Mouse (Mus musculus) neutrophil, adult 59 days (primary cell): Measurements from ENCODE around the gene Plcd1. TPM values are rescaled to one million over a fixed set of nuclear protein-coding genes. Genes with fewer than 3 reads are reported as not detected.

Source experiments
- total RNA-seq, 2 experiments: library from RNA; stranded (reverse); gene quantifications; 1 replicate in 1 of 2; 2 replicates in 1 of 2; pipeline ENCODE4 v1.2.4; 2023

Plcd1 gene
- 1 to 10 TPM; 1.2 to 1.5 TPM for total RNA-seq

DNA sequence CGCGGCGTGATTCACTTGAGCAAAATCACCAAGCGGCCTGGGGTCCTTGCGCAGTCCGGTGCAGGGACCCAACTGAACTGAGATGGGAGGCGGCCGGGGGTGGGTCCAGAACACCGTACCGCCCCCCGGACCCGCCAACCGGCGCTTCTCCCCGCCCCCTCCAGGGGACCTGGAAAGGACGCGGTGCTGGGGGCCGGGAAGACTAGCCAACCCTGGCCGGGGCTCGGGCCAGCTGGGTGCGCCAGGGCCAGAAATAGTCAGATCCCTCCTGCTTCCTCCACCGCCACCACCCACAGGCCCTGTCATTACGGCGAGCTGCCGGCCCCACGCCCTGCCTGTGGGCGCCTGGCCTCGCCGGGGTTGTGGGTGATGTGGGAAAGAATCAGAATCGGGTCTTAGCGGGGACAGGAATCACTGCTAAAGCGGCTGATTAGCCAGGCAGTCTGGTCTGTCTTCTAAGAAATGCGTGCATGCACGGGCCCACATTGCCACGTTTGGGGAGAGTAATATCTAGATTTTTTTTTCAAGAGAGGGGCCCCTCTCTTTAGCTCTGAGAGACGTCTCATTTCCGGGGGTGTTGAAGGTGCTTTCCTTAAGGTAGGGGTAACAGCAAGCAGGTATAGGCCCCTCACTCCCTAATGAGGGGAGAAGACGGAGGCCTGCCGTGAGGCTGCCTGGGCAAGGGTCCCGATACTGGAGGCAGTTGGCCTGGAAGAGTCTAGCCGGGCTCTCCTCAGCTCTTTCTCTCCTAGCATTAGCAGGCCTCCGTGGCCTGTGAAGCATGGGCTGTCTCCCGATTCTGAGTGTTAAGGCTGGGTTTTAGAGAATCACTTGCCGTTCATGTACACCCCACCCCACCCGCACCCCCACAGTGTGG is at the start of gene Plcd1:
TSS of gene Plcd1 (minus strand) at position 84 of the 877 bp plus-strand sequence.

DNA sequence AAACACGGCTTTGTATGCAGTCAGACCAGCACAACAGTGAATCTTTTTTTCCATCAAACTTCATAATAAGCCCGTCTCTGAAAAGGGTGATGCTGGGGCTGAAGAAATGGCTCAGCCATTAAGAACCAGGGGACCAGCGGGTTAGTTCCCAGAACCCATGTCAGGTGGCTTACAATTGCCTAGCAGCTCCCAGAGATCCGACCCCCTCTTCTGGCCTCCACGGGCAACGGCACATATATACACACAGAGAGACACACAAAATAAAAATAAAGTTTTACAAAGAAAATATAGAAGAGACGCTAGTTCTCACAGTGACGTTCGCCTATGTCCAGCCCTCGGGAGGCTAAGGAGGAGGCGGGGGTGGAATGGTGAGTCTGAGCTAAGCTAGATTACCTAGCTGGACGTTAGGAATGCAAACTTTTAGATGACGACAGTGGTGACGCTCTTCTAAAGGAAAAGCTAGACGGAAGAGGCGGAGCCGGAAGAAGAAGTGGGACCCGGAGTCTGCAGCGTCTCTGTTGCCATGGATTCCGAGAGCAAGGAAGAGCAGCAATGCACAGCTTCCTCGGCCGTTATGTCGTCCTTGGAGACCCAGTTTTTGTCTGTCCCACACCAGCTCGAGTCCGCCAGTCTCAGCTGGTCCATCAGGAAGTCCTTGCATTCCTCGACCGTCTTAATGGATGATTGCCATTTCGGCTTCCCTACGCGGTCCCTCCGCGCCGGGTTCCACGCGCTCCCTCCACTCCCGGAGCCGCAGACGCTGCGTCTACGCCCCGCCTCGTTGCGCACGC is 8.9 kb upstream of the Plcd1 start, which contains the start of gene Dlec1:
TSS of gene Dlec1 (plus strand) at position 487 of the 791 bp plus-strand sequence.

DNA sequence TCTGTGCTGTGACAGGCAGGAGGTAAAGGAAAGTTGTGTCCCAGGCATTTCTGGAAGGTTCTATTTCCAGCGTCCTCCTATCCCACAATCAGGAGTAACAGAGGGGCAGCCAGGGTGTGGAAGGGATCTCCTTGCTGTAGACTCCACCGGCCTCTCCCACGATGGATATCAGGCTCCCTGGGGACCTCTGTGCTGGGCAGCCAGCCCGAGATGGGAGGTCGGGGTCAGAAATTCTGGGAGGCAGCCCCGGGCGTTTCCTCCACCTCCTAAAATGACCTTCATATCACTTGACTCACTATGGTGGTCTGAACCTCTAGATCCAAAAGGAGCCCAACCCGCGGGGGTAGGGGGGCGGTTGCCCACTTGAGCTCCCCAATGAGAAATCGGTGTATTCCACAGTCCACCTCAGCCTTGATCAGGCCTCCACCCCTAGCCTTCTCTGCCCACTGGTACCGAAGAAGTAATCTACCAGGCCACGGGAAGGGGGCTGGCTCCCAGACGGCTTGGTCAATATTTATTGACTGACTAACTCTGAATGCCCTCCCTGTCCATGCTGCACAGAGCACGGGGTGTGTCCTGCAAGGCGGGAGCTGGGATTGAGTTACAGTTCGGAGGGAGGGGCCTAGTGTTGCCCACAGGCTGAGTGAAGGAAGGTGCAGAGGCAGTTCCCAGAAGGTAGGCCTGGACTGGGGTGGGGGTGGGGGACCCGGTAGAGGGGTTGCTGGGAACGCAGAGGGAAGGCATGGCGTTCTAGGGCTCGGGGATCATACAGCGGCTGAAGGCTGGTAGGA is 41.0 kb downstream of the Plcd1 start, which contains the start of gene Vill:
TSS of gene Vill (plus strand) at position 625 of the 791 bp plus-strand sequence.

Other genes with a start within 250 kb of the Plcd1 start
- gene Ctdspl, start 167.0 kb downstream of the Plcd1 start, total RNA-seq = 10 to 100 TPM; 22.5 to 23.4 TPM
- 10 to 100 TPM; 36.7 to 39.4 TPM for gene Vill, start 40.7 kb downstream of the Plcd1 start, total RNA-seq
- gene Dlec1, start 9.0 kb upstream of the Plcd1 start, total RNA-seq = not detected
- under 1 TPM; 0.42 to 0.82 TPM for gene Acaa1b, start 63.6 kb upstream of the Plcd1 start, total RNA-seq
- gene Gm47289, start 65.7 kb upstream of the Plcd1 start, total RNA-seq = not detected
- not detected for gene Slc22a13, start 115.6 kb upstream of the Plcd1 start, total RNA-seq
- gene Oxsr1, start 228.9 kb upstream of the Plcd1 start, total RNA-seq = 10 to 100 TPM; 23.8 to 24.9 TPM
- 10 to 100 TPM; 44.5 to 55.5 TPM for gene Acaa1a, start 246.2 kb upstream of the Plcd1 start, total RNA-seq
- 10 to 100 TPM; 81.8 to 86.1 TPM for gene Myd88, start 247.9 kb upstream of the Plcd1 start, total RNA-seq